Mouse (Mus musculus): Measurements from ENCODE around the gene Olfr1324. TPM values are rescaled to one million over a fixed set of nuclear protein-coding genes. Genes with fewer than 3 reads are reported as not detected.

Olfr1324 gene
- polyA plus RNA-seq (2014; fragmentation: Illumina TruSeq; extraction: RNeasy Lipid Tissue Mini Kit (QIAGEN cat#74804); ENCODE audit: low read depth, low replicate concordance) = not detected

DNA sequence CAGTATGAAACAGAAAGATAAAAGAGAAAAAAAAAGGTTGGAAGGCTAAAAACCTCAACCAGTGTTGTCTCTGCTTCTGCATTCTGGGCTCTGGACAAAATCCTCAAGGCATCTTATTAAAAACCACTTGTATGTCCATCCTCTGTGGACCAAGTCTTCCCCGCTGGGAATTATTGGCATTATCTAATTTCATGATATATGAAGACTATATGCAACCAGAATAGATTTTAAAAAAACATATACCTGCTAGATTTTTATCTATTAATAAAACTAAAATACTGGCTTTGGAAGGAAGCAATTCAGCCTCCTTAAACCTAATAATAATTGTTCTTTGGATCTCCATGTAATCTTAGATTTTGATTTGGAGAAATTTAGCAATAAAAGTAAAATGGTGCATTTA lies at the start of gene Olfr1324:
Gene Olfr1324, minus strand, starts transcription at position 101 of the 400 bp plus-strand sequence.

Data from adipose tissue, adult 10 weeks (tissue).